Mouse (Mus musculus) gastrocnemius, adult 18-20 months (tissue): Measurements from ENCODE around the gene Dmrtc1c1. TPM values are rescaled to one million over a fixed set of nuclear protein-coding genes. Genes with fewer than 3 reads are reported as not detected.
"Not testable (repeated sequence)": the region's sequence is repeated elsewhere in the genome, so short reads cannot be mapped to it uniquely, and the experiment has no call there.

ENCODE experiments used
- DNase-seq: peaks from one replicate; pipeline ENCODE4 v3.0.0; 2021; ENCODE audit warnings: low spot score
- long read RNA-seq, 2 experiments: library from polyadenylated mRNA; stranded (forward); transcript quantifications; one replicate each; pipeline ENCODE4 v2.0.0; 2021
- total RNA-seq, 2 experiments: library from RNA; stranded (reverse); gene quantifications; 2 replicates each; pipeline ENCODE4 v1.2.3; 2021

Gene Dmrtc1c1
- not detected for total RNA-seq
- long read RNA-seq, experiment 1 = 0 reads
- long read RNA-seq, experiment 2 = 0 reads

DNA sequence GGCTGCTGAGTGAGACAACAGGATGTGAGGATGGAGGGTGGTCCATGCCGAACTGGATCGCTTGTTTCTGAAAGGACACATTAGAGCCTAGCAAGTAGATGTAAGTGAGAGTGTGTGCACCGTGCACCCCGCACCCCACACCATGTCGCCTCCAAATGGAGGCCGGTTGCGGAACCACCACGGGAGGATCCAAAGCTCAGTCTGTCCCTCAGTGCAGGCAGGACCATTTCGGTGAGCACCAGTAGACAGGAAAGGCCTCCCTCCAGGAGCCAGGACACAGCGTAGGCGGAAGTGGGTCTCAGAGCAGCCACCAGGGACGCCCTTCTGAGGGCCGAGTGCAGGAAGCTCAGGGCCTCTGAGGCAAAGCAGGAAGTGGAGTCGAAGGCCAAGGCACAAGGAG is at the start of gene Dmrtc1c1:
Gene Dmrtc1c1, plus strand, starts transcription at position 301 of the 400 bp plus-strand sequence.
- not testable (repeated sequence) for DNase-seq

GRCm38 (mm10) chrX:102765878-102766277 is 36.9 kb upstream of the Dmrtc1c1 start:
- DNase-seq = no peak

GRCm38 (mm10) chrX:102812311-102812710 is 9.5 kb downstream of the Dmrtc1c1 start:
- no peak for DNase-seq

GRCm38 (mm10) chrX:102854516-102854915 is 51.8 kb downstream of the Dmrtc1c1 start, which contains the start of gene Dmrtc1c2:
Gene Dmrtc1c2, minus strand, starts transcription at chrX:102854616.
- DNase-seq = not testable (repeated sequence)

Other genes with a start within 250 kb of the Dmrtc1c1 start
- gene Phka1, start 158.7 kb upstream of the Dmrtc1c1 start, total RNA-seq = 100 to 1,000 TPM; 496 to 527 TPM
- not detected for gene Gm3880, start 116.0 kb upstream of the Dmrtc1c1 start, total RNA-seq
- not detected for gene Gm9112, start 95.3 kb upstream of the Dmrtc1c1 start, total RNA-seq
- not detected for gene Dmrtc1b, start 95.1 kb upstream of the Dmrtc1c1 start, total RNA-seq
- not detected for gene Dmrtc1c2, start 51.7 kb downstream of the Dmrtc1c1 start, total RNA-seq
- not detected for gene 1700031F05Rik, start 65.0 kb downstream of the Dmrtc1c1 start, total RNA-seq
- gene Dmrtc1a, start 105.7 kb downstream of the Dmrtc1c1 start, total RNA-seq = not detected
- not detected for gene 1700011M02Rik, start 105.9 kb downstream of the Dmrtc1c1 start, total RNA-seq
- not detected for gene 1700018G05Rik, start 125.4 kb downstream of the Dmrtc1c1 start, total RNA-seq